Mouse (Mus musculus): ENCODE data around the gene Tmc1.

Gene Tmc1

GRCm38 (mm10) chr19:20953874-20954273 is at the start of gene Tmc1:
TSS of gene Tmc1 (minus strand) at chr19:20954202.
- in situ Hi-C loops (cut with MboI): no loop called here

GRCm38 (mm10) chr19:21001552-21001951 is 47.5 kb upstream of the Tmc1 start:
- in situ Hi-C loops (cut with MboI): no loop called here

DNA sequence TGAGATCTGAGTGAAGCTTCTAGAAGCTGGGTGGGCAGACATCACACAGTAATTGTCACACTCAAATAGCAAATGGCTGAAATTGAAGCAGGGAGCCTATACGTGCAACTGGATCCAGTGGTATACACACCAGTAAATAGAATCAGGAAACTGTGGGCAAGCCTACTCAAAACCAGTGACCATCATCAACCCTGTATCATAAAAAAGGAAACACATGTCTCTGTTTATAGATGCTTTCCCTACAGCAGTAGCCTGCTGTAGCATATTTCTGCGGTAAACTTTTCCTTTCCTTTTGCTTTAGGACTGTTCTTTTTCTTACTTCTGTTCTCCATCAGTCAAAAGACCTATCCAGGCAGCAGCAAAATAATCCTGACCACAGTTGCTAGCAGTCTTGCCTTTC is 25.2 kb upstream of the Tmc1 start:
- in situ Hi-C loops (cut with MboI): no loop called here

GRCm38 (mm10) chr19:20978148-20978547 is 24.1 kb upstream of the Tmc1 start:
- in situ Hi-C loops (cut with MboI): no loop called here

DNA sequence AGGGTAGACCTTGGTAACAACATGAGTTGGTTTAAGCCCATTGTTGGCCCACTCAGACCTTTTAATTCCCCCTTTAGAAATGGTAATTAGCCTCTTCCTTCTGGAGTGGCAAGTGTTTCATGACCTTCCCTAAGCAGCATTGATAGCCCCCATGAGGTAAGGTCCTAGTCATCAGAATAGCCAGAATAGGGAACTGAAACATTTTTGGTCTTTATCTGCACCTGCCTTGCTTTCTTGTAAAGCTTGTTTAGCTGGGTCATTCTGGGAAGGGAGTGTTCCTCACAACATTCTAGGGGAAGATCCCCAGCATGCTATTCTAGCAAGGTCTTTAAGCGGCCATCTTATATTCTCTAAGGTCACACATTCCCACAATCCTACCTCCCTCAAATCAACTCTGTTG is 17.9 kb upstream of the Tmc1 start:
- in situ Hi-C loops (cut with MboI): no loop called here

- in situ Hi-C loops (cut with MboI): no loop called here
Measured at GRCm38 (mm10) chr19:20954815-20955214, 813 bp upstream of the Tmc1 start.

DNA sequence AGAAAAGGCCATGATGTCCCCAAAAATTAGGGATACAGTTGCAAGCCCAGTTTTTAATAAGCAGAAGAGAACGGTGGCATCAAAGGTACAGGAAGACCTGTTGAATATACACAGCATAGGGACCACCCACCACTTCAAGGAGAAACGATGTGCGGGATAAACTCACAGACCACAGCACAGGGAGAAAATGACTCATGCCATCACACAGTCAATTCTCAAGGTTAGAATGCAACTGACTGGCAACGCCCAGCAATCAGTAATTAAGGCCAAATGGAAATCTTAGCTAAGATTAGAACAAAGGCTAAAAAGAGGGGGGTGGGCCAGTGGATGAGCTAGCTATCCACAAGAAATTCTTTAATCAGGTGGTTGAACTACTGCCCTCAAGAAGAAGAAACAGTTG is 9.6 kb downstream of the Tmc1 start:
- in situ Hi-C loops (cut with MboI): no loop called here

GRCm38 (mm10) chr19:20924282-20924681 is 29.7 kb downstream of the Tmc1 start:
- in situ Hi-C loops (cut with MboI): no loop called here

- in situ Hi-C loops (cut with MboI): no loop called here
Measured at GRCm38 (mm10) chr19:20923336-20924211, 30.4 kb downstream of the Tmc1 start.

DNA sequence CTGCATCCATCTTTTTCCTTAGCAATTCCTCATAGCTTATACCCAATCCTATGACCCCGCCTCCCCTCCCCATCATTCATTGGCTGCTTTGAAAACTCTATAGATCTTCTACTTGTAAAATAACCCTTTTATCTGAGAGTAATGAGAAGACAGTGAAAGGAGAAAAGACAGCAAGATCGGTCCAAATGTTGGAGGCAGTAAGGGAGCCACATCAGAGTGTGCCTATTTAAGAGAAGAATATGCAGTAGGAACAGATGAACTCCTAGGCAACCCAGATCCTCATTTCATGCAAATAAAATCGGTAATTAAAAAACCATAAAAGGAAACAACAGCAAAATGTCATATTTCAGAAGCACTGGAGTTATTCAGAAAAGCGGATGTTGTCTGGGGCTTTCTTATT is 35.8 kb downstream of the Tmc1 start:
- in situ Hi-C loops (cut with MboI): no loop called here

- in situ Hi-C loops (cut with MboI): no loop called here
Measured at GRCm38 (mm10) chr19:20915151-20915550, 38.9 kb downstream of the Tmc1 start.

- in situ Hi-C loops (cut with MboI): no loop called here
Measured at GRCm38 (mm10) chr19:20910356-20910755, 43.6 kb downstream of the Tmc1 start.

DNA sequence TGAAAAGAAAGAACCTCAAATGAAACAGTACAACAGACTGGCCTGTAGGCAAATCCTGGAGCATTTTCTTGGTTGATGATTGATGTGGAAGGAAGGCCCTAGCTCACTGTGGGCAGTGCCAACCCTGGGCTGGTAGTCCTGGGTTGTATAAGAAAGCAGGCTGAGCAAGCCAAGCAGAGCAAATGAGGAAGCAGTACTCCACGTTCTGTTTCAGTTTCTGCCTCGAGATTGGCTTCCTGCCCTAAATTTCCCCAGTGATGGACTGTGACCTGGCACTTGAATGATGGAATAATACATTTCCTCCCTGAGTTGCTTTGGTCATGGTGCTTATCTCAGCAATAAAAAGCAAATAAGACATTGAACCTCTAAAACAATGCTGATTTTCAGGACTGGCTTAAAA is 72.8 kb downstream of the Tmc1 start:
- in situ Hi-C loops (cut with MboI): no loop called here

GRCm38 (mm10) chr19:20875881-20876280 is 78.1 kb downstream of the Tmc1 start:
- in situ Hi-C loops (cut with MboI): no loop called here

DNA sequence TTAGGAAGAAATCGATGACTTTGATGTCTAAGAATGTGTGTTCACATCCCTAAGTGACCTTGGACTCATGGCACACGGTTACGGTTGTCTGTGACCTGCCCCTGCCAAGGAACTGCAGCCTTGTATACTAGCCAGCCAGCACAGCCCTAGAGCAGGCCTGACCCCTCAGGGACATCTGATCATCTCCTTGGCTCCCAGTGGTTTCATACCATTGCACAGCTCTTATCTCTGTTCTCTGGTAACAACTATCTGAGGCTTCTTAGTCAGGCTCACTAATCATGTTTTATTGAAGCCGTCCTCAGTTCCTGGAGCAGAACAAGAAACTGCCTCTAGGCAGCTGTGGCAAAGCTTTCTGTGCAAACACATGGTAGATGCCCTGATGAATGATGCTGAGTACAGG is 92.2 kb downstream of the Tmc1 start:
- in situ Hi-C loops (cut with MboI): no loop called here

- in situ Hi-C loops (cut with MboI): no loop called here
Measured at GRCm38 (mm10) chr19:20860270-20860669, 93.7 kb downstream of the Tmc1 start.

DNA sequence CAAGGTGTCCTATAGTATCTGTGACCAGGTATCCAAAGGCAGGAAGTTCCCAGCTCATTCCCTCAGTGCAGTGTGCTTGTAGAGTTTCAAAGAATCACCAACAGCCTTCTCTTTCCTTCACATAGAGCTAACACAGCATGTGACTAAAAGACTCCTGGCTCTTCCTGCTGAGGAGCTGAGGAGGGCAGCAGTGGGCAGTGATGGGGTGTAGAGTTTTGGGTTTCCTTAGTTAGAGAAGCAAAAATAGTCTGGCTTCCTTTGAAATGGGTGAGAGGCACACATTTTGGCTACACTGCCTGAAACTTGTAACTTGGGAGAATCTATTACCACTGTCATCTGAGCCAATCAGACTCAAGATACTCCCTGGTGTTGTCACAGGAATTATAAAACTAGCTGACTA is 96.2 kb downstream of the Tmc1 start:
- in situ Hi-C loops (cut with MboI): no loop called here

DNA sequence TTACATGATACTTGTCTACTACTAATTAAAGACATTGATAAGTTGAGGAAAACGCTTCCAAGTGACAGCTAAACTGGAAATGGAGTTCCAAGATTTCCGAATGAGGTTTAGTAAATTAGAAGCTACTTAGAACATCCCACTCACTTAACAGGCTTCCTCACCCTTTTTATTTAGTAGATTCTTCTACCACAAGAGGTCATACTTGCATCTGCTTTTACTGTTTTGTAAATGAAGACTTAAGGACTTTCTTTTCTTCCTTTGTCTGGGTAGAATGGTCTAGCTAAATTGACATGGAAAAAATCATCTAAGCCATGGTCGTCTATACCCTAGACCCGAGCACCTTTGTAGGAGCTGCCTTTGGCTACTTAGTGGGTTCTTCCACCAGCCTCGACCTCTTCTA is 105.1 kb downstream of the Tmc1 start:
- in situ Hi-C loops (cut with MboI): no loop called here

DNA sequence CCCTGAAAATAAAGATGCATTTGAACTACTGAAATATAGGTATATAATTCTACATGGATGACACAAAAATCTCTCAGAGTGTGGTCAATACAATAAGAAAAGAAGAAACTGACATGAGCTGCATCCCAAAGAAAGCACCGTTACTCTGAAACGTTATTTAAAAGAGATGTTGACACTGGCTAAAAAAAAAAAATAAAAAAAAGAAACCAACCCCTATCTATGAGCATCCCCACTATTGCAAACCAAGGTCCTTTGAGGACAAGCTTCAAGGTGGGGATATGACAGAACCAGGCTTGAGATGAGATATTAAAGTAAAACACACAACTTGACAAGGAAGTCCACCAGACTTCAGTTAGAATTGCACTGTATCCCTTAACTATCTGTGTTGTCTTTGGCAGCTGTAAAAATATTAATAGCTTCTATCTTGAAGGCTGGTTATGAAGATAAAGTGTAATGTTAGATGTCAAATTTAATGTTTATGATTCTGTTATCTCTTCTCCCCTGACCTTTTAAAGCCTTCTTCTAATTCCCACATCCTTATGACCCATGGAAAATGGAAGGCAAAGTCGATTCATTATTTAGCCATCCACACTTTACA is 106.4 kb downstream of the Tmc1 start:
- in situ Hi-C loops (cut with MboI): no loop called here

DNA sequence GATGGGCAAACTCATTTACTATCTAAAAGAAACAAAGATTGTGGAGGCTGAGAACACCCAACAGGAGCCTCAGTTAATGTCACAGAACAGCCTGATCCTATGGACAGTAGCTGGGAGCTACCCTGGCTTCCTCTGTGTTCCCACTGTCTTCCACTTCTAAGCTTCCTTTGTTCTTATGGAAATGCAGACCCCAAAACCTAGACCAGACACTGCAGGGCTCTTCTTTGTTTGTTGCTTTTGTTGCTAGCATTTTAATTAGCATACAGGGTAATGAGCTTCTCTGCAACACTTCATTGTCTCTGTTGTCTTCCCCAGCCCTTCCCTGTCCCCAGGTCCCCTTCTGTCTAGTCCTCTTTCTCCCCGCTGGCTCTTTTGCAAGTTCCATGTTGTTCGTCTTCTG is 116.6 kb downstream of the Tmc1 start:
- in situ Hi-C loops (cut with MboI): no loop called here

GRCm38 (mm10) chr19:20836055-20836845 is 117.8 kb downstream of the Tmc1 start:
- in situ Hi-C loops (cut with MboI): no loop called here

- in situ Hi-C loops (cut with MboI): no loop called here
Measured at GRCm38 (mm10) chr19:20834895-20835294, 119.1 kb downstream of the Tmc1 start.

DNA sequence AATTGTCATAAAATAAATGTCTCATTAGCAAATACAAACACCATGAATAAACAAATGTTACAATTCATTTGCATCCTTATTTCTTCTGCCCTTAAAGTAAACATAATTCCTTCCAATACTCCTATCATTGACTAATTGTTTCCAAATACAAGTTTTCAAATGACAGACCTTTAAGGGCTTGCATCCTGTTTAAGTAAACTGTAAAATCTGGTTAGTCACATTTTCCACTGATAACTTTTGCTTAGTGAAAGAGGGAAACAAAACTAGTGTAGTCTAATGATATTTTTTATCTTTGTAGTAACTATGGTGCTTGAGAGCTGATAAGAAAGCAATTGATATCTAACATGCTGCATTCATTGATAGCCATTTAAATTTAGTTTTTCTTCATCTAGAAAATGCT is 154.5 kb downstream of the Tmc1 start:
- in situ Hi-C loops (cut with MboI): no loop called here

Data from mature B cell (primary cell).